8 mouse cellular contexts compared by ENCODE assay signal in genomic region chr4:137866206-137866863, GRCm38 (mm10). TPM values are rescaled to one million over a fixed set of nuclear protein-coding genes. Genes with fewer than 3 reads are reported as not detected.
A peak's percentile ranks its signal among the peaks of the same experiment; 100 is the strongest.
DNase-seq lines count a peak whose midpoint lies in the region; ATAC-seq lines count a peak whose summit lies in the region.

No protein-coding gene starts in this region.

- H3K27me3 ChIP-seq in intestine, embryonic 14.5 days (replicated peaks; ENCODE audit: control insufficient read depth, insufficient read depth, low read length) = no peaks in the 10 kb centered on the region
- H3K27me3 ChIP-seq in midbrain, embryonic 10.5 days (ENCODE audit: low read depth, poor library complexity, severe bottlenecking) = peaks cover 12% of the 10 kb centered on the region

- H3K4me1 ChIP-seq in intestine, embryonic 14.5 days (replicated peaks; ENCODE audit: control insufficient read depth, insufficient read depth, low read length) = peaks cover 69% of the 10 kb centered on the region
- H3K4me1 ChIP-seq in midbrain, embryonic 10.5 days = peaks cover 84% of the 10 kb centered on the region

- no peak overlapping the region for H3K9ac ChIP-seq in intestine, embryonic 14.5 days (ENCODE audit: low read length)

- no peaks in the 10 kb centered on the region for H3K36me3 ChIP-seq in intestine, embryonic 14.5 days (ENCODE audit: control insufficient read depth, insufficient read depth, low read length)
- H3K36me3 ChIP-seq in midbrain, embryonic 10.5 days = no peaks in the 10 kb centered on the region

- 48% methylated on average over 19 of the region's 19 CpGs for WGBS in intestine, embryonic 14.5 days
- WGBS in midbrain, embryonic 10.5 days = 37% methylated on average over 19 of the region's 19 CpGs

- H3K4me2 ChIP-seq in intestine, embryonic 14.5 days (ENCODE audit: low read length) = peak overlapping the region; percentile 18; the same call in 1 of the 2 replicates

- ATAC-seq in intestine, embryonic 14.5 days (replicated peaks; ENCODE audit: low FRiP score, low TSS enrichment, low read depth) = no peak

- DNase-seq in adrenal gland, postnatal 14 days = peak; percentile 62
- no peak for DNase-seq in adrenal gland, postnatal 4 days (ENCODE audit: low spot score in 2 of 2)
- DNase-seq in right cerebral cortex, postnatal 4 days = peak; percentile 28
- no peak for DNase-seq in right cerebral cortex, postnatal 25 days
- no peak for DNase-seq in intestine, embryonic 14.5 days (ENCODE audit: low spot score)
- peak; percentile 73 for DNase-seq in midbrain, embryonic 10.5 days (ENCODE audit: low spot score)
- DNase-seq in thymus, postnatal 10 days (ENCODE audit: low spot score in 2 of 2) = peak; percentile 43 to 52
- DNase-seq in left cerebral cortex, postnatal 36 days (ENCODE audit: low spot score in 2 of 2) = no peak

- H3K9me3 ChIP-seq in intestine, embryonic 14.5 days (ENCODE audit: control insufficient read depth, low read length) = no peaks in the 10 kb centered on the region
- H3K9me3 ChIP-seq in midbrain, embryonic 10.5 days (replicated peaks) = no peaks in the 10 kb centered on the region

- no peak overlapping the region for H3K4me3 ChIP-seq in intestine, embryonic 14.5 days (ENCODE audit: low read depth, low read length)
- peak overlapping the region; percentile 26 for H3K4me3 ChIP-seq in midbrain, embryonic 10.5 days

- no peak overlapping the region for H3K27ac ChIP-seq in intestine, embryonic 14.5 days (ENCODE audit: low read depth)
- H3K27ac ChIP-seq in midbrain, embryonic 10.5 days (replicated peaks) = peak overlapping the region; percentile 72

- intact Hi-C loops in left cerebral cortex, postnatal 36 days (cut with DNase I) = loop anchor here (10.0 kb wide), 1 partner anchor 78 kb away; no protein-coding TSS in a partner anchor

RNA-seq across cellular contexts. Expression of gene Ece1, which starts 4.3 kb away (rescaled TPM):
- total RNA-seq in adrenal gland, postnatal 14 days (2021) = 202 and 263 TPM in 2 replicates
- total RNA-seq in adrenal gland, postnatal 4 days (2021) = 100 to 1,000 TPM; 279 to 303 TPM
- polyA plus RNA-seq in intestine, embryonic 14.5 days (2014; fragmentation: Nextera tagmentation; extraction: Ambion mirVana) = 94.2 and 96.9 TPM in 2 replicates
- 31.6 and 31.7 TPM in 2 replicates for polyA plus RNA-seq in midbrain, embryonic 10.5 days (2016; fragmentation: Nextera tagmentation; extraction: Ambion mirVana)
- total RNA-seq in left cerebral cortex, postnatal 36 days (2021) = 10 to 100 TPM; 80.5 to 83.0 TPM

Comparison
In these comparisons a context has a peak if more than half of its experiments do, and no peak if none do; other contexts are left out.
1. DNase-seq: peak in adrenal gland, postnatal 14 days (single experiment), right cerebral cortex, postnatal 4 days (single experiment), midbrain, embryonic 10.5 days (single experiment) and thymus, postnatal 10 days (2 of 2); none in adrenal gland, postnatal 4 days (0 of 2), right cerebral cortex, postnatal 25 days (single experiment), intestine, embryonic 14.5 days (single experiment) and left cerebral cortex, postnatal 36 days (0 of 2).